Mouse (Mus musculus): ENCODE data around the gene Bcl9. TPM values are rescaled to one million over a fixed set of nuclear protein-coding genes. Genes with fewer than 3 reads are reported as not detected.

Gene Bcl9
- total and polyA plus RNA-seq, 3 experiments, result 7.0 to 38.5 (median 18.4) TPM

DNA sequence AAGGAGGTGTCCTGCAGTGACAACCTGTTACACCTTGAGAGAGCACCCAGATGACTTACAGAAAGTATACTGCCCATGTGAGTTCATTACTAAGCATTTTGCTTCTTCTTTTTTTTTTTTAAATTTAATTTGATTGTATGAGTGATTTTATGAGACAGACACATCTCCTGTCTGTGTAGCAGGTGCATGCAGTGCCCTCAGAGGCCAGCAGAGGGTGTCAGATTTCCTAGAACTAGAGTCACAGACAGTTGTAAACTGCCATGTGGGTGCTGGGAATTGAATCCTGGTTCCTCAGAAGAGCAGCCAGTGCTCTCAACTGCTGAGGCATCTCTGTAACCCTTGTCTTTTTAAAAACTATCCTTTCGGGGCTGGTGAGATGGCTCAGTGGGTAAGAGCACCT is 35.5 kb downstream of the Bcl9 start:
- 0 out of 2 replicates have a peak, but pooled peaks cover 9% of the 10 kb centered on the region for H3K9me3 ChIP-seq (replicated peaks)
- TF ChIP-seq CTCF (IDR thresholded peaks at IDR 0.05; ENCODE audit: low read depth, low read length) (no peak), GATA2 (IDR thresholded peaks at IDR 0.05; ENCODE audit: borderline replicate concordance, low read depth, low read length) (no peak), TAL1 (conservative IDR thresholded peaks at IDR 0.05; ENCODE audit: low read depth, low read length) (no peak), POLR2AphosphoS5 (IDR thresholded peaks at IDR 0.05; ENCODE audit: insufficient replicate concordance, low read depth, low read length) (no peak), GATA1 (IDR thresholded peaks at IDR 0.05; ENCODE audit: borderline replicate concordance, low read length) (no peak)

DNA sequence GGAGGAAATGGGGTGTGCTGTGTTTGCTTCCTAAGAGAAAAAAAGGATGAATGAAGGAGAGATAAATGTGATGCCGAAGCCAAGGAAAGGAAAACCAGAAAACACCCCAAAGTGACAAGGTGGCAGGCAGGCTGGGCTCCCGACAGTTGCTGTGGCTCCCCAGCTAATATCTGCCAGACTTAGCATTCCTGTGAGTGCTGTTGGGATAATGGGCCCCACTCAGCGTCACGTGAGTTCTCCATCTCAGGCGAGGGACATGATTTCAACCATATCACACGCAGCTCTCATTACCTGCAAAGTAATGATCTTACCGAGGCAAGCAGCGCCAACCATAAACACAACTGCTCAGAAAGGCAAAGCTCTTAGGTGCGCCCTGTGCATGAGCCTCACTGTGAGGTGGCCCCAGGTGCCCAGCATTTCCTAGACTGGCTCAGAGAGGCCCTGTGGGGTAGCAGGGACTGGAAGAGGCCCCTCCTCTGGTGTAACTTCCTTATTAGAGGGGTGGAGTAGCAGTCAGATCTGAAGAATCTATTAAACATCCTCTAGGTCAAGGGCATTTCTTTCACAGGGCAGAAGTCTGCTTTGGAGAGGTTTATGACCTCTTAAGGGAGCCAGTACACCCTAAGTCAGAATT is 41.9 kb downstream of the Bcl9 start:
- Histone ChIP-seq H3K27me3 (ENCODE audit: insufficient read depth, low read length) (peaks cover 6% of the 10 kb centered on the region; the same call in 1 of the 2 replicates), H3K4me1 (ENCODE audit: insufficient read depth, low read depth, low read length) (peaks cover 9% of the 10 kb centered on the region; the same call in 1 of the 2 replicates), H3K9me3 (replicated peaks) (0 out of 2 replicates have a peak, but pooled peaks cover 7% of the 10 kb centered on the region), H3K36me3 (replicated peaks) (no peaks in the 10 kb centered on the region), H3K4me3 (ENCODE audit: low read depth, low read length) (no peak overlapping the region)
- ATAC-seq (ENCODE audit: extremely low read depth, insufficient number of reproducible peaks, low FRiP score, poor library complexity, severe bottlenecking), result no peak
- TF ChIP-seq TAL1 (conservative IDR thresholded peaks at IDR 0.05; ENCODE audit: low read depth, low read length) (no peak), POLR2AphosphoS5 (IDR thresholded peaks at IDR 0.05; ENCODE audit: insufficient replicate concordance, low read depth, low read length) (no peak), CTCF (IDR thresholded peaks at IDR 0.05; ENCODE audit: low read depth, low read length) (no peak), GATA1 (IDR thresholded peaks at IDR 0.05; ENCODE audit: borderline replicate concordance, low read length) (no peak), GATA2 (IDR thresholded peaks at IDR 0.05; ENCODE audit: borderline replicate concordance, low read depth, low read length) (no peak)
- DNase-seq (ENCODE audit: low spot score), result no peak

More for the DNA sequence above, 35.5 kb downstream of the Bcl9 start:
- Histone ChIP-seq H3K4me1 (ENCODE audit: insufficient read depth, low read depth, low read length) (no peaks in the 10 kb centered on the region), H3K4me3 (ENCODE audit: low read depth, low read length) (no peak overlapping the region), H3K36me3 (replicated peaks) (no peaks in the 10 kb centered on the region), H3K27me3 (ENCODE audit: insufficient read depth, low read length) (0 out of 2 replicates have a peak, but pooled peaks cover 2% of the 10 kb centered on the region)
- DNase-seq (ENCODE audit: low spot score) (no peak), ATAC-seq (ENCODE audit: extremely low read depth, insufficient number of reproducible peaks, low FRiP score, poor library complexity, severe bottlenecking) (no peak)

DNA sequence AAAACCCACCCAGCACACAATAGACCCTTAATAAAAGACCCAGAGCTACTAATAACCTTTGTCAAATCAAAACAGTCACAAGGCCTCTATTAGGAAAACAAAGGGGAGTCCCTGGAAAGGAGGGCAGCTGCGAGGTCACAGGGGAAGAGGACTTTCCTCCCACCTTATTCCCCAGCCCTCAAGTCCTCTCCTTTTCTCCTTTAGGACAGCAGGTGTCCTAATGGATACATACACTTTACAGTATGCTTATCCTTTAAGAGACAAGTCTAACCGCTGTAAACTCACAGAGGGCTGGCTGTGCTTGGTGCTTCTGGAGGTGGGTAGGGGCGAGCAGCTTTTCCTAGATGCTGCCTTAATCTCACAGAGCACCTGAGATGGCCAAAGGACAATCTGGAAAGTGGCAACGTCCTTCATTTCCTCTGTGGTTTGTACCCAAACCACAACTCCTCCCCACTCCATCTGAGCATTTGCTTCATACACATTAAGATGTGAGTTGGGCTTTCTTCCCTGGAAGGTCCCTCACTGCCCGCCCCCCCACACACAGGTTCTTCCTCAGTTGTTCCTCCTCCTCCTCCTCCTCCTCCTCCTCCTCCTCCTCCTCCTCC is 42.8 kb downstream of the Bcl9 start:
- no peak overlapping the region for H3K4me3 ChIP-seq (ENCODE audit: low read depth, low read length)
- ATAC-seq (ENCODE audit: extremely low read depth, insufficient number of reproducible peaks, low FRiP score, poor library complexity, severe bottlenecking) (peak; percentile 34), DNase-seq (ENCODE audit: low spot score) (no peak)
- TF ChIP-seq CTCF (IDR thresholded peaks at IDR 0.05; ENCODE audit: low read depth, low read length) (no peak), GATA2 (IDR thresholded peaks at IDR 0.05; ENCODE audit: borderline replicate concordance, low read depth, low read length) (no peak), POLR2AphosphoS5 (IDR thresholded peaks at IDR 0.05; ENCODE audit: insufficient replicate concordance, low read depth, low read length) (no peak)
- H3K36me3 ChIP-seq (replicated peaks), result no peaks in the 10 kb centered on the region
- 0 out of 2 replicates have a peak, but pooled peaks cover 7% of the 10 kb centered on the region for H3K9me3 ChIP-seq (replicated peaks)
- peaks cover 6% of the 10 kb centered on the region; the same call in 1 of the 2 replicates for H3K27me3 ChIP-seq (ENCODE audit: insufficient read depth, low read length)
- peaks cover 9% of the 10 kb centered on the region; the same call in 1 of the 2 replicates for H3K4me1 ChIP-seq (ENCODE audit: insufficient read depth, low read depth, low read length)

DNA sequence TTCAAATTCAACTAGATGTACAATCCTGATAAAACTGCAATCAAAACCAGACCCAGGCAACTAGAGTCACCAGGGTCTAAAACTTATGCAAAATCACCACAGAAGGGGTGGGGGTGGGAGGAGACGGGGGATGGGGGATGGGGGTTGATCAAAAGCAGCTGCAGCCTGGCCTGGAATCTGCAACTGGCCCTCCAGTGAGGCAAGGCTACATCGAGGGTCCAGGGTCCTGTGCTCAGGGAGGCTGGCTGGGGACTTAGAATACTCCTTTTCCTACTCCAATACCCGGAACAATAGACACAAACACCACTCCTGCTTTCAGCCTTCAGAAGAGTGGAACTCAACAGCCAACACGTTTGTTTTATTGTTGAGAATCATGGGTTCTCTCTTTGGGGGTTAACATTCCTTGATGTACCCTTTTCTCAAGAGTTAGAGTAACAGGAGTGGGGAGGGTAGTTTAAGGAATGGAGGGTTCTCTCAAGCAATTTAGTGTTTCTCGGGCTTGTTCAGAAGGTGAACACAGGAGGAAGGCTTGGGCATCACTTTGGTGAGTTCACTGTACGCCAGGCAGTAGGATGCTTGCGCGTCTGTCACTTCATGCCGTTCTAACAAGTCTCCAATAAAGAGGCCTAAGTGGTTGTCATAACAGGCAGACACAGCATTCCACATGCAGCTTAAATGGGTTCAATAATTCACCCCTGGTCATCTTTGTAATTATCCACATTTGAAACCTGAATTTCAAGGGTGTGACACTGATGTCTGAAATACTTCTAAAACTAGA is 43.7 kb downstream of the Bcl9 start:
- H3K4me1 ChIP-seq (ENCODE audit: insufficient read depth, low read depth, low read length), result peaks cover 9% of the 10 kb centered on the region; the same call in 1 of the 2 replicates
- no peak for ATAC-seq (ENCODE audit: extremely low read depth, insufficient number of reproducible peaks, low FRiP score, poor library complexity, severe bottlenecking)
- no peaks in the 10 kb centered on the region for H3K36me3 ChIP-seq (replicated peaks)
- no peak overlapping the region for H3K4me3 ChIP-seq (ENCODE audit: low read depth, low read length)
- 0 out of 2 replicates have a peak, but pooled peaks cover 4% of the 10 kb centered on the region for H3K9me3 ChIP-seq (replicated peaks)
- no peak for DNase-seq (ENCODE audit: low spot score)
- H3K27me3 ChIP-seq (ENCODE audit: insufficient read depth, low read length), result peaks cover 6% of the 10 kb centered on the region; the same call in 1 of the 2 replicates
- TF ChIP-seq GATA2 (IDR thresholded peaks at IDR 0.05; ENCODE audit: borderline replicate concordance, low read depth, low read length), result no peak
- TF ChIP-seq POLR2AphosphoS5 (IDR thresholded peaks at IDR 0.05; ENCODE audit: insufficient replicate concordance, low read depth, low read length), result no peak
- TF ChIP-seq TAL1 (conservative IDR thresholded peaks at IDR 0.05; ENCODE audit: low read depth, low read length), result no peak
- TF ChIP-seq GATA1 (IDR thresholded peaks at IDR 0.05; ENCODE audit: borderline replicate concordance, low read length), result no peak
- TF ChIP-seq CTCF (IDR thresholded peaks at IDR 0.05; ENCODE audit: low read depth, low read length), result no peak

DNA sequence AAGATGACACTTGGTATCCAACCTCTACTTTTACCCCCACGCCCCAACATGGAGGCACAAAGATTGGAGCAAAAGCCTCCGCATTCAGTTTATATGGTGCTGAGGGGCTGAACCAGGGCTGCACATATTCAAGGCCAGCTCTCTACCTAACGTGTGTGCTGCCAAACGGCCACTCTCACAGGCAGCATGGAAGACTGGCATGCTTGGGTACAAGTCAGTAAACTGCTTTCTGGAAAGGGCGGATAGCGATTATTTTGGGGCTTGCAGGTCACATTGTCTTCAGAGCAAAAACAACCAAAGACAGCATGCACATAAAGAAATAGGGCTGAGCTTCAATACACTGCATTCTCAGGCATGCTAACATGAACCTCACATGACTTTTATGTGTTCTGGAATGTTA is 44.8 kb downstream of the Bcl9 start:
- no peak overlapping the region for H3K4me3 ChIP-seq (ENCODE audit: low read depth, low read length)
- peaks cover 6% of the 10 kb centered on the region; the same call in 1 of the 2 replicates for H3K27me3 ChIP-seq (ENCODE audit: insufficient read depth, low read length)
- ATAC-seq (ENCODE audit: extremely low read depth, insufficient number of reproducible peaks, low FRiP score, poor library complexity, severe bottlenecking) (no peak), DNase-seq (ENCODE audit: low spot score) (no peak)
- H3K4me1 ChIP-seq (ENCODE audit: insufficient read depth, low read depth, low read length), result peaks cover 9% of the 10 kb centered on the region; the same call in 1 of the 2 replicates
- TF ChIP-seq GATA1 (IDR thresholded peaks at IDR 0.05; ENCODE audit: borderline replicate concordance, low read length) (no peak), TAL1 (conservative IDR thresholded peaks at IDR 0.05; ENCODE audit: low read depth, low read length) (no peak), GATA2 (IDR thresholded peaks at IDR 0.05; ENCODE audit: borderline replicate concordance, low read depth, low read length) (no peak), CTCF (IDR thresholded peaks at IDR 0.05; ENCODE audit: low read depth, low read length) (no peak), POLR2AphosphoS5 (IDR thresholded peaks at IDR 0.05; ENCODE audit: insufficient replicate concordance, low read depth, low read length) (no peak)
- no peaks in the 10 kb centered on the region for H3K36me3 ChIP-seq (replicated peaks)
- no peaks in the 10 kb centered on the region for H3K9me3 ChIP-seq (replicated peaks)
